Mouse (Mus musculus): Measurements from ENCODE around the gene Zfp934.
A peak's percentile ranks its signal among the peaks of the same experiment; 100 is the strongest.
"Not testable (repeated sequence)": the region's sequence is repeated elsewhere in the genome, so short reads cannot be mapped to it uniquely, and the experiment has no call there.

The Zfp934 gene

DNA sequence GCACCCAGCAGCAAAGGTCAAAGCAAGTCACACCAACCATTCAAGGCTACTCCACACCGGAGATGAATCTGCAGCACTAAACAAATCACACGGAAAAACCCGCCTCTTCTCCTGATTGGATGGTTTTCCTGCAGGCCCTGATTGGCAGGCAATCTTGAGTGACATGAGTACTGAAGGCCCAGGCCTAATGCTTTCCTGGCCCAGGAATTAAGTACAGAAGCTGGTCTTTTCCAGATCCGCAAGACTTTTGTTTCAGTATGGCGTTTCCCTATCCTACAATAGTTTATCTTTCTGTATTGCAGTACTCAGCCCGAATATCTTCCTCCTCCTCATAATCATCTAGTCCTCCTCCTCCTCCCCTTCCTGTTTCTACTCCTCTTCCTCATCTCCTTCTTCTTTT, at the start of gene Zfp934:
Zfp934 (minus strand) TSS at position 101 of the 400 bp plus-strand sequence.
- not testable (repeated sequence) for DNase-seq

DNA sequence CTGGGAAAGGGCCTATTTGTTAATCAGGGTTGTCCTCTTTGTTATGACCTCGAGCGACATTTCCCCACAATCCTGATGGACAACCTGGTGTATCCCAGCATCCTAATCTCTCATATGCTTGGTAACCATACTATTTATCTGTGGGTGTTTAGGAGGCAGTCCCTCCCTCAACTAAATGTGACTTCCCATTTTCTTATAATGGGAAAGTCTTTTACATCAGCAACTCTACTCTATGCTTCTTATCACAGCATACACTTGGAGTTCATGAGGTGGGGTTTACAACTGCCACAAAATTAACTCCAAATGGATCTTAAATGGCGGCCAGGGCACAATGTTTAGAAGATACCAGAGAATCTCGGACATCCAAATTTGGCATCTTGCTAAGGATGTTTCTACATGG, 46.5 kb upstream of the Zfp934 start:
- not testable (repeated sequence) for DNase-seq

DNA sequence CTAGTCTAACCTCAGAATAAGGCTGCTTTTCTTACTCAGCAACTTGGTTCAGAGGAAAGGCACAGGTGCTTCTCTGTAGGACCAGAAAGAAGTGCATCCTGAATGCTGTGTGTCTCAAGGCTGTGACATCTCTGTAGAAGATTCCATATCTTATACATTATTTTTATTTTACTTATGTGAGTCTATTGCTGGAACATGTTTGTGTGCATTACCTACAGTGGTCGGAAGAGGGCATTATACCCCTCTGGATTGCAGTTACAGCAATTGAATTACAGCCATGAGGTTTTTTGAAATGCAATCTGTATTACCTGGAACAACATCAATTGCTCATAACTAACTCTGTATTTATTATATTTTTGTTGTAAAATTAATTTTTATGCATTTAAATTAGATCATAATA, 9.3 kb downstream of the Zfp934 start:
- DNase-seq, result not testable (repeated sequence)

DNA sequence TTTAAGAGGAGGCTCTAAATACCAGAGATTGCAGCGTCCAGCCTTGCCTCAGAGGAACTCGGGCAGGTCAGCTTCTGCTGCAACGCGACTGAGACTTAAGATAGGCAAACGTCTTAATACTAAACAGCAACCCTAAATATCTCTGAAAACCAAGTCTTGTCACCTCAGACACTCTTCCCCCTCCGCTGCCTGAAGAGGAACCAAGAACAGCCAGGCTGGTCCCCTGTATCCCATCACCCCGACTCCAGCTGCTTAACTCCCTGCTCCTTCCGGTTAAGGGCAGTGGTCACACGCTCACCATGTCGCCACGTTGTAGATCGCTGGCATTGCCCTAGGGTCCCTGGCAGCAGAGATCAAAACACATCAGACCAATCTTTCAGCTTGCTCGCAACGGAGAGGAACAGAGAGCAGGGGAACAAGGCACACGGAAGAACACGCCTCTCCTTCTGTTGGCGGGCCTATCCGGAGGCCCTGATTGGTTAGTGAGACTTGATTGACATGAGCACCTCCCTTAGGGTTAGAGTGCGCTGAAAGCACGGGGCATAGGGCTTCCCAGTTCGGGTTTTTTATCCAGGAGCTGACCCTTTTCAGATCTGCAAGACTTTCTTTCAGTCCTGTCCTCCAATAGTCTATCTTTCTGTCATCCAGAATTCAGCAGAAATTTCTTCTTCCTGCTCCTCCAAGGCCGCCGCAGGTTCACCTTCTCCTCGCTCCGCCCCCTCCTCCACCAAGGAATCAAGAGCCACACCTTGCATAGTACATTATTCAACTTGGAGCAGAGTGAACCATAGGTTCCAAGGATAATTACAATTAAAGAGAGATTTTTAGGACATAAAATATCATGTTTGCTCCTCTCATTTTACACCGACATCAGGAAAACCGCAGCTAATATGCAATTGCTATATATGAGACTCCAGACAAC, 12.5 kb downstream of the Zfp934 start, which contains the start of gene Zfp935:
Zfp935 (minus strand) TSS at position 323 of the 922 bp plus-strand sequence.
- peak; percentile 14 for DNase-seq

DNA sequence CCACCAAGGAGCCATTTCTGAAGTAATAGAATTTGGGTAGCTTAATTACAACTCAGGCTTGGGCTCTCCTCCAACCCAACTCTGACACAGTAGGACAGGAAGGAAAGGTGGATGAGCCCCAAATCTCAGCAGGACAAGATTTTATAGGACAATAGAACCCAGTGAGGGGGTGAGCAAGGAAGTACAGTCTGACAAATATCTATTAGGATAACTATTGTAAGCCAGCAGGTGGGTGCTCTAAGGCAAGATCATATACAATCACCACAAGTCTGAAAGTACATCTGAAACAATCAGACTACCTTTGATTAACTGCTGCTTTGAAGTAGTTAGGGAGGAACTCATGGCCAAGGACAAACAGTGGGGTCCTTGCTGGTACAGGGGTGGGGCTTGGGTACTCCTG, 40.9 kb downstream of the Zfp934 start:
- not testable (repeated sequence) for DNase-seq

DNA sequence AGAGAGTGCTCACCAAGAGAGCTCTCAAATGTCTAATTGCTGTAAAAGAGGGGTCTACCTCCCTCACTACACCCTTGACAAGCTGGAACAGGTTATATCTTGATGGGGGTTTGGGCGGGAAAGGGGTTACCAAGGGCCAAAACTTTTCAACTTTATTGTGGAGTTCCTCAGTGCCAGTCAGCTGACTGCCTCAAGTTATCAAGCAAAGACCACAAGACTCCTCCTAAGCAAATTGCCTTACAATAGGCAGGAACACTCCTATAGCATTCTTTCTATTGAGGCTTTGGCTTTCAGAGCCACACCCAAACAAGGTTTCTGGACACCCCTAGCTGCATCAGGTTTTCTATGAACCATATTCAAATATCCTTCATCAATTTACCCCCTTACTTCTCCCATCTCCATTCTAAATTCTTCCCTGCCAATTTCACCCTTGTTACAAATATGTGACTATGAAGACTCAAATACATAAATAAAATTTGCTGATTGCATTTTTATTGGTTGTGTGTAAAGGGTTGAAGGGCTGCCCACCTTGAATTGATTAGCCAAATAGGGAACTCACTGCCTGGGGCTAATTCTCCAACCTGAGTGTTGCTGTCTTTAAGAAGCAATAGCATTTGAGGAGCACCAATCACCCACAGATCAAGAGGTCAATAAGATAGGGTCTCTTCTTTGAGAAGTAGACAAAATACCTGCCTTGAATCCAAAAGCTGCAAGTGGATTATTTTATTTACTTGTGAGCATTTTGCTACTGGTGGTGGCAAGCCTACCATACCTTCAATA, 60.2 kb downstream of the Zfp934 start:
- DNase-seq, result not testable (repeated sequence)

DNA sequence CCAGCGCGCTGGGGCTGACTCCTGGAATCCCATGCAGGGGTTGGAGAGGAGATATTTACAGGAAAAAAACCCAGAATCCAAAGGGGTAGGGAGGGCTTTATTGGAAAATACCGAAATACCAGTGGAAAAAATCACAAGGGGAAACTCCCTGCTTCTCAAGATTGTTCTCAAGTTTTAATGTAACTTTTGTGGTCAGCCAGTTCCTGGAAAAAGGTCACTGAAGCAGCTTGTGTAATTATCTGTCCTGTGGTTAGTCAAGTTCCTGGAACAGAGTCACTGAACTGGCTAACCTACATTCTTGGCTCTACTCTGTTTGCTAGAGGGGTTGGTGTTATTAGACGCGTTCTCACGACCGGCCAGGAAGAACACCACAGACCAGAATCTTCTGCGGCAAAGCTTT, 98.3 kb downstream of the Zfp934 start:
- DNase-seq, result not testable (repeated sequence)

DNA sequence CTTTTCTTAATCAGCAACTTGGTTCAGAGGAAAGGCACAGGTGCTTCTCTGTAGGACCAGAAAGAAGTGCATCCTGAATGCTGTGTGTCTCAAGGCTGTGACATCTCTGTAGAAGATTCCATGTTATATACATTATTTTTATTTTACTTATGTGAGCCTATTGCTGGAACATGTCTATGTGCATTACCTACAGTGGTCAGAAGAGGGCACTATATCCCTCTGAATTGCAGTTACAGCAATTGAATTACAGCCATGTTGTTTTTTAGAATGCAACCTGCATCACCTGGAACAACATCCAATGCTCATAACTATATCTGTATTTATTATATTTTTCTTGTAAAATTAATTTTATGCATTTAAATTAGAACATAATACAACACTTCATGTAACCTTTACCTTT, 101.1 kb downstream of the Zfp934 start:
- DNase-seq, result peak; percentile 21

DNA sequence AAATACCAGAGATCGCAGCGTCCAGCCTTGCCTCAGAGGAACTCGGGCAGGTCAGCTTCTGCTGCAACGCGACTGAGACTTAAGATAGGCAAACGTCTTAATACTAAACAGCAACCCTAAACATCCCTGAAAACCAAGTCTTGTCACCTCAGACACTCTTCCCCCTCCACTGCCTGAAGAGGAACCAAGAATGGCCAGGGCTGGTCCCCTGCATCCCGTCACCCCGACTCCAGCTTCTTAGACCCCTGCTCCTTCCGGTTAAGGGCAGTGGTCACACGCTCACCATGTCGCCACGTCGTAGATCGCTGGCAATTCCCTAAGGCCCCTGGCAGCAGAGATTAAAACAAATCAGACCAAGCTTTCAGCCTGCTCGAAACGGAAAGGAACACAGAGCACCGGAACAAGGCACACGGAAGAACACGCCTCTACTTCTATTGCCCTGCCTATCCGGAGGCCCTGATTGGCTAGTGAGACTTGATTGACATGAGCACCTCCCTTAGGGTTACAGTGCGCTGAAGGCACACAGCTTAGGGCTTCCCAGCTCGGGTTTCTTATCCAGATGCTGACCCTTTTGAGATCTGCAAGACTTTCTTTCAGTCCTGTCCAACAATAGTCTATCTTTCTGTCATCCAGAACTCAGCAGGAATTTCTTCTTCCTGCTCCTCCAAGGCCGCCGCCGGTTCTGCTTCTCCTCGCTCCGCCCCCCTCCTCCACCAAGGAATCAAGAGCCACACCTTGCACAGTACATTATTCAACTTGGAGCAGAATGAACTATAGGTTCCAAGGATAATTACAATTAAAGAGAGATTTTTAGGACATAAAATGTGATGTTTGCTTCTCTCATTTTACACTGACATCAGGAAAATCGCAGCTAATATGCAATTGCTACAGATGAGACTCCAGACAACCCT, 104.3 kb downstream of the Zfp934 start, which contains the start of gene Gm49359:
Gm49359 (minus strand) TSS at position 409 of the 911 bp plus-strand sequence.
- DNase-seq, result peak; percentile 91
